Mouse (Mus musculus) lung, postnatal 0 days (tissue): ENCODE results near the gene Nfe2l2.

Source experiments
- CTCF ChIP-seq: IDR thresholded peaks from 2 replicates; pipeline ENCODE4 v1.5.1; 2016; ENCODE audit warnings: antibody characterized with exemption, mild to moderate bottlenecking
- EP300 ChIP-seq: IDR thresholded peaks from 2 replicates; pipeline ENCODE4 v1.6.1; 2016; ENCODE audit warnings: antibody characterized with exemption, mild to moderate bottlenecking, control low read depth

- TF ChIP-seq EP300, result no peak
- TF ChIP-seq CTCF, result no peak
These were observed 24.5 kb downstream of the Nfe2l2 start for GRCm38 (mm10) chr2:75679947-75680346.
